Mouse (Mus musculus) heart, adult 2 months (tissue): ENCODE measurements around the gene G430095P16Rik.

Source experiments
- CTCF ChIP-seq: fragments of 200-600 bp; IDR thresholded peaks from 2 replicates; pipeline ENCODE4 v1.8.1; 2022; ENCODE audit warnings: antibody characterized with exemption, mild to moderate bottlenecking, moderate library complexity
- EP300 ChIP-seq: fragments of 200-500 bp; IDR thresholded peaks from 2 replicates; pipeline ENCODE4 v1.6.1; 2011; ENCODE audit warnings: low read depth, low read length, control low read depth; ENCODE audit not compliant: insufficient read depth
- POLR2A ChIP-seq: fragments of 200-500 bp; IDR thresholded peaks from 2 replicates; pipeline ENCODE4 v1.6.1; 2011; ENCODE audit warnings: mild to moderate bottlenecking, low read depth, low read length, control low read depth; ENCODE audit not compliant: insufficient read depth

DNA sequence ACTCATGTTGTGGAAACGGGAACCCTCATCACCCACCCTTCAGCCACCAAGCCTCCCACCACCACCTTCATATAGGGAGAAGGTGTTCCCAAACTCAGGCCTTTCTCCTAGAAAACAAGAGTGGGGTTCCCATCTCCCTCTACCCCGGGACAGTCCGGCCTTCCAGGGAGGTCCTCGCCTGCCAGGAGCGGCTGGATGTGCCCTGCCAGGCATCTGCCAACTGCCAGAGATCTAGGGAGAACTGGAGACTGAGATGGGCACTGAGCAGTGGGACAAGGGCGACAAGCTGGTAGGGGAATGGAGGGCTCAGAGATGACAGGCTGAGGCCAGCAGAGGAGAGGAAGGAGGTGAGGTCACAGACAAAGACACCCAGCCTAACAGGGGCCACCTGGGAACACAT, 11.2 kb downstream of the G430095P16Rik start:
- no peak for TF ChIP-seq CTCF
- TF ChIP-seq POLR2A, result no peak
- no peak for TF ChIP-seq EP300
